Mouse (Mus musculus) urinary bladder, postnatal 36 days (tissue): ENCODE results near the gene Swt1.
A peak's percentile ranks its signal among the peaks of the same experiment; 100 is the strongest.
"Not testable (repeated sequence)": the region's sequence is repeated elsewhere in the genome, so short reads cannot be mapped to it uniquely, and the experiment has no call there.

ENCODE experiments used
- DNase-seq, 2 experiments: peaks; one replicate each; pipeline ENCODE4 v3.0.0; 2022; ENCODE audit warnings: low spot score in 2 of 2, mixed read lengths in 1 of 2

Swt1 gene

GRCm38 (mm10) chr1:151366944-151367605 lies 61.2 kb downstream of the Swt1 start:
- no peak for DNase-seq

- no peak for DNase-seq
These were observed 68.9 kb downstream of the Swt1 start for GRCm38 (mm10) chr1:151359374-151359773.

- no peak for DNase-seq
These were observed 72.3 kb downstream of the Swt1 start for GRCm38 (mm10) chr1:151355994-151356393.

GRCm38 (mm10) chr1:151352911-151353310 lies 75.3 kb downstream of the Swt1 start:
- no peak for DNase-seq

GRCm38 (mm10) chr1:151348293-151348692 lies 80.0 kb downstream of the Swt1 start:
- not testable (repeated sequence) for DNase-seq

- DNase-seq, result no peak
These were observed 81.6 kb downstream of the Swt1 start for GRCm38 (mm10) chr1:151346681-151347127.

- DNase-seq, result no peak
These were observed 82.4 kb downstream of the Swt1 start for GRCm38 (mm10) chr1:151345863-151346195.

- DNase-seq, result peak; percentile 94 to 96
These were observed 83.0 kb downstream of the Swt1 start for GRCm38 (mm10) chr1:151345109-151345862.

- DNase-seq, result peak; percentile 95 to 97
These were observed 83.8 kb downstream of the Swt1 start, which contains the start of gene Ivns1abp for GRCm38 (mm10) chr1:151344283-151345108. TSS of gene Ivns1abp (plus strand) at chr1:151344477.

- DNase-seq, result no peak
These were observed 84.5 kb downstream of the Swt1 start for GRCm38 (mm10) chr1:151343571-151344282.

- peak in 1 of 2 experiments; percentile 16 for DNase-seq
These were observed 85.3 kb downstream of the Swt1 start for GRCm38 (mm10) chr1:151342968-151343367.

GRCm38 (mm10) chr1:151342311-151342710 lies 85.9 kb downstream of the Swt1 start:
- DNase-seq, result no peak

- no peak for DNase-seq
These were observed 86.8 kb downstream of the Swt1 start for GRCm38 (mm10) chr1:151341321-151342044.

- DNase-seq, result peak in 1 of 2 experiments; percentile 19
These were observed 89.3 kb downstream of the Swt1 start for GRCm38 (mm10) chr1:151338941-151339340.

- no peak for DNase-seq
These were observed 90.0 kb downstream of the Swt1 start for GRCm38 (mm10) chr1:151338234-151338633.

GRCm38 (mm10) chr1:151332819-151333218 lies 95.4 kb downstream of the Swt1 start:
- DNase-seq, result no peak

- no peak for DNase-seq
These were observed 98.7 kb downstream of the Swt1 start for GRCm38 (mm10) chr1:151329601-151330000.

- no peak for DNase-seq
These were observed 99.7 kb downstream of the Swt1 start for GRCm38 (mm10) chr1:151328341-151329097.

GRCm38 (mm10) chr1:151325328-151325727 lies 102.9 kb downstream of the Swt1 start:
- no peak for DNase-seq

- no peak for DNase-seq
These were observed 107.8 kb downstream of the Swt1 start for GRCm38 (mm10) chr1:151320408-151320807.
